Mouse (Mus musculus): ENCODE data around the gene Scap. TPM values are rescaled to one million over a fixed set of nuclear protein-coding genes. Genes with fewer than 3 reads are reported as not detected.
"Not testable (repeated sequence)": the region's sequence is repeated elsewhere in the genome, so short reads cannot be mapped to it uniquely, and the experiment has no call there.

Scap gene
- polyA plus RNA-seq, 1 experiment from 2014 or later = 43.6 TPM

DNA sequence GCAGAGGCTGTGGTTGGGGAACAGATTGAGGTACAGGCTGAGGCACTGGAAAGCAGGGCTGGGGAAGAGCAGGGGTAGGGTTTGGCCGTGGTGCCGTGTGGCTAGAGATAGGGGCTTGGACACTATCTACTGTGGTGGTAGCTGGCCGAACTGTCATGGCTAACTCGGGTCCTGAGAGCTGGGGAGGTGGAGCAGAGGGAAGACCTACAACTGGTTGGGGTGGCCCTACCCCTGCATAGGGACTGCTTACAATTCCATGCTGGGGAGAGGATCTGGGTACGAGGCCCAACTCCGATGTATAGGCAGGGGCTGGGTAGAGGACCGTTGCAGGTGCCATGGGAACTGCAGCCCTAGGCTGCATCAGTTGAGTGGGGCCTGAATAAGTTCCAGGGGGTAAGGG, 54.9 kb downstream of the Scap start:
- Histone ChIP-seq H3K36me3 (peaks cover 95% of the 10 kb centered on the region), H3K27me3 (no peaks in the 10 kb centered on the region), H3K4me3 (replicated peaks) (no peak overlapping the region), H3K4me2 (replicated peaks) (no peak overlapping the region), H3K9ac (no peak overlapping the region), H3K4me1 (no peaks in the 10 kb centered on the region), H3K9me3 (replicated peaks) (no peaks in the 10 kb centered on the region), H3K27ac (replicated peaks) (no peak overlapping the region)
- no peak for ATAC-seq (ENCODE audit: insufficient number of reproducible peaks, low FRiP score, low TSS enrichment, low read depth)
- 86% methylated on average over 7 of the region's 7 CpGs for WGBS

GRCm38 (mm10) chr9:110390843-110391242, 57.8 kb downstream of the Scap start:
- H3K4me3 ChIP-seq (replicated peaks) = no peak overlapping the region
- H3K4me2 ChIP-seq (replicated peaks) = no peak overlapping the region
- peaks cover 90% of the 10 kb centered on the region for H3K36me3 ChIP-seq
- ATAC-seq (ENCODE audit: insufficient number of reproducible peaks, low FRiP score, low TSS enrichment, low read depth) = no peak
- no peaks in the 10 kb centered on the region for H3K4me1 ChIP-seq
- no peaks in the 10 kb centered on the region for H3K27me3 ChIP-seq
- H3K9ac ChIP-seq = no peak overlapping the region
- WGBS = 96% methylated on average over 3 of the region's 3 CpGs
- H3K27ac ChIP-seq (replicated peaks) = no peak overlapping the region
- no peaks in the 10 kb centered on the region for H3K9me3 ChIP-seq (replicated peaks)

- H3K27me3 ChIP-seq = no peaks in the 10 kb centered on the region
- H3K9me3 ChIP-seq (replicated peaks) = no peaks in the 10 kb centered on the region
- H3K36me3 ChIP-seq = peaks cover 87% of the 10 kb centered on the region
- H3K4me2 ChIP-seq (replicated peaks) = no peak overlapping the region
- no peak overlapping the region for H3K4me3 ChIP-seq (replicated peaks)
- H3K4me1 ChIP-seq = no peaks in the 10 kb centered on the region
- 91% methylated on average over 4 of the region's 4 CpGs for WGBS
- ATAC-seq (ENCODE audit: insufficient number of reproducible peaks, low FRiP score, low TSS enrichment, low read depth) = no peak
- no peak overlapping the region for H3K27ac ChIP-seq (replicated peaks)
- H3K9ac ChIP-seq = no peak overlapping the region
Measured at GRCm38 (mm10) chr9:110393295-110393694, 60.2 kb downstream of the Scap start.

DNA sequence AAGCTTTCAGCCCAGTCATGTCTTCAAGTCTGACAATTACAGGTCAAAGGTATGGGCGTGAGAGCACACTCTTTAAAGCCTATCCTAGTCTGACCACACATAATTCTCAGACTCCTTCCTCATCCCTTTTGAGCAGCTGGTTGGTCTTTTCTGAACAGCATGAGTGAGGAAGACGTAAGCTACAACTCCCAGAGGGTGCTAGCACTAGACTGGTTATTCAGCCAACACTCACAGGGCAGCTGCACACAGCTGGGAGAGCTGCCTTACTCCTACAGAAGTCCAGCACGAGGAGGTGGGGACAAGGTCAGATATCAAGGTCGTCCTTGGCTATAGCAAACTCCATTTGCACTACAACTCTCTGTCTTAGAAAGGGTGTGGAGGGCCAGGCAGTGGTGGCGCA, 67.6 kb downstream of the Scap start:
- H3K9ac ChIP-seq = no peak overlapping the region

GRCm38 (mm10) chr9:110402731-110403130, 69.6 kb downstream of the Scap start:
- H3K36me3 ChIP-seq = peaks cover 10% of the 10 kb centered on the region
- 94% methylated on average over 2 of the region's 2 CpGs for WGBS

More for the DNA sequence above, 67.6 kb downstream of the Scap start:
- no peak for ATAC-seq (ENCODE audit: insufficient number of reproducible peaks, low FRiP score, low TSS enrichment, low read depth)
- Histone ChIP-seq H3K4me2 (replicated peaks) (no peak overlapping the region), H3K9me3 (replicated peaks) (no peaks in the 10 kb centered on the region), H3K4me1 (0 out of 2 replicates have a peak, but pooled peaks cover 6% of the 10 kb centered on the region), H3K27me3 (no peaks in the 10 kb centered on the region), H3K27ac (replicated peaks) (no peak overlapping the region), H3K36me3 (peaks cover 26% of the 10 kb centered on the region), H3K4me3 (replicated peaks) (no peak overlapping the region)
- 81% methylated on average over 5 of the region's 5 CpGs for WGBS

DNA sequence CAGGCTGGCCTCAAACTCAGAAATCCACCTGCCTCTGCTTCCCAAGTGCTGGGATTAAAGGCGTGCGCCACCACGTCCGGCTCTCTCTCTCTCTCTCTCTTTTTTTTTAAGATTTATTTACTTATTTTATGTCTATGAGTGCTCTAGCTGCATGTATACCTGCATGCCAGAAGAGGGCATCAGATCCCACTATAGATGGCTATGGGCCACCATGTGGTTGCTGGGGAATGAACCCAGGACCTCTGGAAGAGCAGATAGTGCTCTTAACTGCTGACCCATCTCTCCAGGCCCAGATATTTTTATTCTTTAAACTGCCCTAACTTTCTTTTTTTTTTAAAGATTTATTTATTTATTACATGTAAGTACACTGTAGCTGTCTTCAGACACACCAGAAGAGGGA, 70.2 kb downstream of the Scap start:
- H3K4me1 ChIP-seq = peaks cover 20% of the 10 kb centered on the region
- not testable (repeated sequence) for H3K9ac ChIP-seq; ATAC-seq (ENCODE audit: insufficient number of reproducible peaks, low FRiP score, low TSS enrichment, low read depth); H3K9me3 ChIP-seq (replicated peaks); H3K4me2 ChIP-seq (replicated peaks); H3K4me3 ChIP-seq (replicated peaks); H3K36me3 ChIP-seq; H3K27me3 ChIP-seq; H3K27ac ChIP-seq (replicated peaks)
- WGBS = 90% methylated on average over 4 of the region's 4 CpGs

More at GRCm38 (mm10) chr9:110402731-110403130, 69.6 kb downstream of the Scap start:
- ATAC-seq (ENCODE audit: insufficient number of reproducible peaks, low FRiP score, low TSS enrichment, low read depth) = no peak
- Histone ChIP-seq H3K27ac (replicated peaks) (no peak overlapping the region), H3K4me2 (replicated peaks) (no peak overlapping the region), H3K27me3 (no peaks in the 10 kb centered on the region), H3K9ac (no peak overlapping the region), H3K4me1 (peaks cover 20% of the 10 kb centered on the region), H3K4me3 (replicated peaks) (no peak overlapping the region), H3K9me3 (replicated peaks) (no peaks in the 10 kb centered on the region)

GRCm38 (mm10) chr9:110407311-110408098, 74.4 kb downstream of the Scap start:
- no peaks in the 10 kb centered on the region for H3K9me3 ChIP-seq (replicated peaks)
- H3K4me3 ChIP-seq (replicated peaks) = peak overlapping the region; percentile 87
- peak overlapping the region; percentile 72 for H3K4me2 ChIP-seq (replicated peaks)
- no peaks in the 10 kb centered on the region for H3K27me3 ChIP-seq
- WGBS = 2% methylated on average over 41 of the region's 41 CpGs
- H3K36me3 ChIP-seq = peaks cover 5% of the 10 kb centered on the region; the same call in 1 of the 2 replicates
- peaks cover 21% of the 10 kb centered on the region for H3K4me1 ChIP-seq
- H3K9ac ChIP-seq = peak overlapping the region; percentile 67
- ATAC-seq (ENCODE audit: insufficient number of reproducible peaks, low FRiP score, low TSS enrichment, low read depth) = peak; percentile 61
- peak overlapping the region; percentile 68 for H3K27ac ChIP-seq (replicated peaks)

DNA sequence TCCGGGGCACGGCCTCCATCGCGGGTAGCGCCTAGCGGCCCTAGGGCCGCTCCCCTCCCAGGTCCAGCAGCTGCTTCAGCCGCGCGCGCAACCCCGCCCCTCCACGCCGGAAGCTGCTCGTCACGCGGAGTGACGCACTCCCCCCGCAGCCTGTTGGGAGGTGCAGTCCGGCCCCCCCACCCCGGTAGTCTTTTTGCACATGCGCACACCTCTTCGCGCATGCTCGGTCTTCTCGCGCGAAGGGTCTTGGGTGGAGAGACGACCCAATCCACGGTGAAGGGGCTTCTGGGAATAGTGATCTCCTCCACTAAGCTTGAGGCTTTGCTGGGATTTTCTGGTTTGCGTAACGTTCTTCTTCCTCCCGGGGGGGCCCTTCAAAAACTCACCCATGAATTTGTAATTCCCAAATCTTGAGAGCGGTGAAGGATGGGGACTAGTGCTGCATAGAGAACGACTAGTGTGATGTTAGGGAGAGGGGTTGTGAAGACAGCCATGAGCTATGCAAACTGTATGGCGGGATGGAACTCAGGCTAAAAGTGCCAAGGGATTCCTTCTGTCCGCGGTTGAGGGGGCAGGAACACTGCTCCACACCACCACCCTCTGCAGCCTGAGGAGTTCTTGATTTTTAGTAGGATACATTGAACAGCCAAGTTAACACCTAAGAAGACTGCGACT, 75.1 kb downstream of the Scap start, which contains the start of gene Ptpn23:
Gene Ptpn23 (minus strand): TSS at position 115 of the 675 bp plus-strand sequence.
- peak within 1 kb of the TSS; percentile 84 for H3K27ac ChIP-seq (replicated peaks)
- H3K36me3 ChIP-seq = peaks cover 5% of the 10 kb centered on the region; the same call in 1 of the 2 replicates
- peak within 1 kb of the TSS; percentile 72 for H3K4me2 ChIP-seq (replicated peaks)
- no peaks in the 10 kb centered on the region for H3K27me3 ChIP-seq
- H3K4me1 ChIP-seq = peaks cover 21% of the 10 kb centered on the region
- peak within 1 kb of the TSS; percentile 87 for H3K4me3 ChIP-seq (replicated peaks)
- WGBS = under 1% methylated on average over 39 of the region's 39 CpGs
- peak within 1 kb of the TSS; percentile 67 for H3K9ac ChIP-seq
- H3K9me3 ChIP-seq (replicated peaks) = no peaks in the 10 kb centered on the region
- peak; percentile 94 for ATAC-seq (ENCODE audit: insufficient number of reproducible peaks, low FRiP score, low TSS enrichment, low read depth)

GRCm38 (mm10) chr9:110410908-110411887, 78.1 kb downstream of the Scap start:
- H3K4me2 ChIP-seq (replicated peaks) = no peak overlapping the region
- H3K9ac ChIP-seq = no peak overlapping the region
- no peak overlapping the region for H3K4me3 ChIP-seq (replicated peaks)
- no peaks in the 10 kb centered on the region for H3K27me3 ChIP-seq
- 41% methylated on average over 6 of the region's 6 CpGs for WGBS
- no peak for ATAC-seq (ENCODE audit: insufficient number of reproducible peaks, low FRiP score, low TSS enrichment, low read depth)
- H3K27ac ChIP-seq (replicated peaks) = no peak overlapping the region
- H3K36me3 ChIP-seq = no peaks in the 10 kb centered on the region
- H3K4me1 ChIP-seq = peaks cover 16% of the 10 kb centered on the region
- no peaks in the 10 kb centered on the region for H3K9me3 ChIP-seq (replicated peaks)

GRCm38 (mm10) chr9:110412926-110413325, 79.8 kb downstream of the Scap start:
- ATAC-seq (ENCODE audit: insufficient number of reproducible peaks, low FRiP score, low TSS enrichment, low read depth) = no peak
- H3K36me3 ChIP-seq = no peaks in the 10 kb centered on the region
- no peak overlapping the region for H3K4me3 ChIP-seq (replicated peaks)
- no peak overlapping the region for H3K27ac ChIP-seq (replicated peaks)
- H3K9ac ChIP-seq = no peak overlapping the region
- no peaks in the 10 kb centered on the region for H3K27me3 ChIP-seq
- no peaks in the 10 kb centered on the region for H3K9me3 ChIP-seq (replicated peaks)
- 71% methylated on average over 7 of the region's 7 CpGs for WGBS
- H3K4me2 ChIP-seq (replicated peaks) = no peak overlapping the region
- peaks cover 8% of the 10 kb centered on the region; the same call in 1 of the 2 replicates for H3K4me1 ChIP-seq
